ENCODE assay signal across 17 mouse cellular contexts in the genomic region with DNA sequence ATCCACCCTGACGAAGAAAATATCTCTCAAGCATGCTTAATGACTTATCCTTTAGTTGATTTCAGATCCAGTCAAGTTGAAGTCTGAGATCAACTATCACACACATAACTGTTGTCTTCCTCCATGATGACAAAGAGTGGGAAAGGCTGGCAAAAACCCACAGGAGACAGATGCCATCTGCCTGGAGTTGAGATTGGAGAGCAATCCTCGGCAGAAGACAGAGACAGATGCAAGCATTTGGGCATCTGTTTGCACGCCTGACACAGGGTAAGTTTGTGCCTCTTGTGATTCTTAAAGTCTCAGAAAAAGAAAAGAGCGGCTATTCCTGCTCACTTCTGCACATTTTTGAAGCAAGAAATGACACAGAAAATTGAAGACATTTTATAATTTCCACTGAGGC.
DNase-seq lines count a peak whose midpoint lies in the region; ATAC-seq and TF ChIP-seq lines count a peak whose summit lies in the region.
"Had no signal": no experiment of that assay in that cellular context is flagged by ENCODE, and none has a peak within 500 bp of the region (broad histone marks: within the 10 kb centered on the region; RNA-seq: fewer than 3 reads in every experiment).

No protein-coding gene starts in this region.

- no peak for TF ChIP-seq POLR2A in brain, embryonic 14.5 days (IDR thresholded peaks at IDR 0.05; ENCODE audit: borderline replicate concordance, extremely low read depth, insufficient read depth, insufficient read length, poor library complexity, severe bottlenecking)
- TF ChIP-seq POLR2A in cerebellum, adult 2 months (IDR thresholded peaks at IDR 0.05; ENCODE audit: borderline replicate concordance, insufficient read depth, low read length), result no peak

- DNase-seq in brain, embryonic 14.5 days (ENCODE audit: low read depth), result peak; percentile 45
- peak; percentile 7 to 20 for DNase-seq in frontal cortex, postnatal 25 days (ENCODE audit: low spot score in 2 of 2)
- DNase-seq in layer of hippocampus, postnatal 14 days (ENCODE audit: low spot score in 2 of 2), result peak; percentile 44 to 69
- peak; percentile 44 to 46 for DNase-seq in right cerebral cortex, adult 2 months (ENCODE audit: low spot score in 2 of 2)
- no peak for DNase-seq in ovary, postnatal 36 days (ENCODE audit: low spot score)
- DNase-seq in cerebellum, adult 2 months, result no peak
- DNase-seq: cerebellum, adult 8-10 months; heart, adult 2 months; kidney, postnatal 14 days; lung, postnatal 14 days had no signal

- no peaks in the 10 kb centered on the region for H3K9me3 ChIP-seq in intestine, embryonic 15.5 days
- H3K9me3 ChIP-seq: embryonic facial prominence, embryonic 15.5 days; hindbrain, embryonic 13.5 days; limb, embryonic 13.5 days; liver, embryonic 15.5 days; neural tube, embryonic 13.5 days had no signal

- 79% methylated on average over 4 of the region's 4 CpGs for WGBS in intestine, embryonic 15.5 days
- WGBS in cerebellum, adult 2 months, result 42% methylated on average over 4 of the region's 4 CpGs

- H3K36me3 ChIP-seq in intestine, embryonic 15.5 days, result no peaks in the 10 kb centered on the region
- H3K36me3 ChIP-seq: embryonic facial prominence, embryonic 15.5 days; hindbrain, embryonic 13.5 days; limb, embryonic 13.5 days; liver, embryonic 15.5 days; neural tube, embryonic 13.5 days had no signal

- H3K27ac ChIP-seq in intestine, embryonic 15.5 days, result no peak overlapping the region
- H3K27ac ChIP-seq in cerebellum, adult 2 months (ENCODE audit: insufficient read depth, low read length), result no peak overlapping the region
- H3K27ac ChIP-seq: embryonic facial prominence, embryonic 15.5 days; heart, adult 2 months; hindbrain, embryonic 13.5 days; limb, embryonic 13.5 days; liver, embryonic 15.5 days; neural tube, embryonic 13.5 days had no signal

- H3K27me3 ChIP-seq in intestine, embryonic 15.5 days (replicated peaks), result no peaks in the 10 kb centered on the region
- no peaks in the 10 kb centered on the region for H3K27me3 ChIP-seq in cerebellum, adult 2 months (ENCODE audit: control insufficient read depth, insufficient read depth, low read length)
- H3K27me3 ChIP-seq: embryonic facial prominence, embryonic 15.5 days; hindbrain, embryonic 13.5 days; limb, embryonic 13.5 days; liver, embryonic 15.5 days; neural tube, embryonic 13.5 days had no signal

- no peak for TF ChIP-seq CTCF in brain, embryonic 14.5 days (IDR thresholded peaks at IDR 0.05; ENCODE audit: borderline replicate concordance, extremely low read depth, insufficient read depth, insufficient read length)
- no peak for TF ChIP-seq CTCF in cerebellum, adult 2 months (IDR thresholded peaks at IDR 0.05; ENCODE audit: borderline replicate concordance, insufficient read depth, low read depth, low read length)

- H3K4me2 ChIP-seq in intestine, embryonic 15.5 days (replicated peaks), result no peak overlapping the region
- H3K4me2 ChIP-seq: embryonic facial prominence, embryonic 15.5 days; hindbrain, embryonic 13.5 days; limb, embryonic 13.5 days; liver, embryonic 15.5 days; neural tube, embryonic 13.5 days had no signal

- no peak for ATAC-seq in intestine, embryonic 15.5 days
- ATAC-seq: intestine, embryonic 16.5 days had no signal

- no peak overlapping the region for H3K4me3 ChIP-seq in intestine, embryonic 15.5 days (replicated peaks)
- H3K4me3 ChIP-seq in cerebellum, adult 2 months (replicated peaks; ENCODE audit: insufficient read depth, low read depth, low read length), result no peak overlapping the region
- H3K4me3 ChIP-seq: embryonic facial prominence, embryonic 15.5 days; heart, adult 2 months; hindbrain, embryonic 13.5 days; limb, embryonic 13.5 days; liver, embryonic 15.5 days; neural tube, embryonic 13.5 days had no signal

- H3K4me1 ChIP-seq in intestine, embryonic 15.5 days (replicated peaks), result no peaks in the 10 kb centered on the region
- no peaks in the 10 kb centered on the region for H3K4me1 ChIP-seq in cerebellum, adult 2 months (ENCODE audit: control insufficient read depth, insufficient read depth, low read length)
- H3K4me1 ChIP-seq: embryonic facial prominence, embryonic 15.5 days; hindbrain, embryonic 13.5 days; limb, embryonic 13.5 days; liver, embryonic 15.5 days; neural tube, embryonic 13.5 days had no signal

- H3K9ac ChIP-seq in intestine, embryonic 15.5 days, result no peak overlapping the region
- H3K9ac ChIP-seq: embryonic facial prominence, embryonic 15.5 days; hindbrain, embryonic 13.5 days; limb, embryonic 13.5 days; liver, embryonic 15.5 days; neural tube, embryonic 13.5 days had no signal

Comparison
In these comparisons a context has a peak if more than half of its experiments do, and no peak if none do; other contexts are left out.
1. DNase-seq: peak in brain, embryonic 14.5 days (single experiment), frontal cortex, postnatal 25 days (2 of 2), layer of hippocampus, postnatal 14 days (2 of 2) and right cerebral cortex, adult 2 months (2 of 2); none in ovary, postnatal 36 days (single experiment) and cerebellum, adult 2 months (0 of 2).